Mouse (Mus musculus) heart, adult 11 months (tissue): ENCODE measurements around the gene Smg8.

Source experiments
- DNase-seq: peaks from one replicate; pipeline ENCODE4 v3.0.0; 2022

The Smg8 gene

GRCm38 (mm10) chr11:87039307-87039963, 47.1 kb downstream of the Smg8 start:
- no peak for DNase-seq

- DNase-seq, result no peak
These were observed 50.4 kb downstream of the Smg8 start for GRCm38 (mm10) chr11:87036180-87036579.

GRCm38 (mm10) chr11:87028212-87028611, 58.4 kb downstream of the Smg8 start:
- DNase-seq, result no peak
